Mouse (Mus musculus) kidney, embryonic 16.5 days (tissue): ENCODE results near the gene Ift27. TPM values are rescaled to one million over a fixed set of nuclear protein-coding genes. Genes with fewer than 3 reads are reported as not detected.

Experiments
- ATAC-seq: fragments of 200-750 bp; cut with Nextera tagmentation; 2 replicates; pipeline ENCODE4 v1.8.0; 2017; ENCODE audit warnings: moderate TSS enrichment; ENCODE audit not compliant: low FRiP score, low TSS enrichment
- H3K27ac ChIP-seq: fragments of 300-500 bp; sonication (generic); 2 replicates; pipeline ENCODE4 v1.5.1; 2014; ENCODE audit warnings: low read length
- H3K27me3 ChIP-seq: fragments of 300-500 bp; sonication (generic); 2 replicates; pipeline ENCODE4 v1.6.1; 2014; ENCODE audit warnings: low read length, control low read depth, mixed read lengths; ENCODE audit not compliant: insufficient read depth
- H3K36me3 ChIP-seq: fragments of 300-500 bp; sonication (generic); 2 replicates; pipeline ENCODE4 v1.6.1; 2014; ENCODE audit warnings: low read length, control low read depth, mixed read lengths; ENCODE audit not compliant: insufficient read depth
- H3K4me1 ChIP-seq: fragments of 300-500 bp; sonication (generic); 2 replicates; pipeline ENCODE4 v1.6.1; 2014; ENCODE audit warnings: low read length, control low read depth, mixed read lengths; ENCODE audit not compliant: insufficient read depth
- H3K4me2 ChIP-seq: fragments of 300-500 bp; sonication (generic); replicated peaks from 2 replicates; pipeline ENCODE4 v1.6.1; 2014; ENCODE audit warnings: low read depth, low read length
- H3K4me3 ChIP-seq: fragments of 300-500 bp; sonication (generic); 2 replicates; pipeline ENCODE4 v1.5.1; 2014; ENCODE audit warnings: mild to moderate bottlenecking, low read length
- H3K9ac ChIP-seq: fragments of 300-500 bp; sonication (generic); replicated peaks from 2 replicates; pipeline ENCODE4 v1.6.1; 2014; ENCODE audit warnings: low read length
- H3K9me3 ChIP-seq: fragments of 300-500 bp; sonication (generic); 2 replicates; pipeline ENCODE4 v1.6.1; 2016; ENCODE audit warnings: low read length, control low read depth
- WGBS: fragments of 180-500 bp; shearing (Covaris S2); extraction: QIAGEN DNeasy Blood & Tissue Kit; methylation state at CpG from one replicate; pipeline ENCODE4 v1.1.7; 2014; 5-methylcytosine and 5-hydroxymethylcytosine counted together
- polyA plus RNA-seq: library from polyadenylated mRNA; unstranded; fragments of >200 nt; fragmentation: Nextera tagmentation; extraction: Ambion mirVana; gene quantifications from 2 replicates; pipeline ENCODE4 v1.2.1, GENCODE M21; 2015

The Ift27 gene
- polyA plus RNA-seq, 1 experiment from 2014 or later = 83.7 TPM

DNA sequence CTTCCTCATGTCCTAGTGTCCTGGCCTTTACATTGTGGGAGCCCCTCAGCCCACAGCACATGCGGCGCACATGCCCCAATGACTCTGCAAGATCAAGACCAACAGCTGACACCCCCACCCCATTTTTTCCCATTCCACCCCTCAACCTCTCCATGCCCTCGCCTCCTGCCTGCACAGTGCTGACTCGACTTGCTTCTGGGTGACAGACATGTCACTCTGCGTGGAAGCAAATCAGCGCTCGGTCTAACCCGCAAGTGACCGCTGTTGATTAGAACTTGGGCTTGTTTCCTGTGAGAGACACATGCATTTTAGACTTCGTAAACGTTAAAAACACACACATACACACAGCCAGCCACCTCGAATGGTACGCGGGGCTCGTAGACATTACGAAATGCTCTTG, 56.2 kb downstream of the Ift27 start:
- H3K9me3 ChIP-seq = no peaks in the 10 kb centered on the region
- WGBS = 89% methylated on average over 16 of the region's 16 CpGs

DNA sequence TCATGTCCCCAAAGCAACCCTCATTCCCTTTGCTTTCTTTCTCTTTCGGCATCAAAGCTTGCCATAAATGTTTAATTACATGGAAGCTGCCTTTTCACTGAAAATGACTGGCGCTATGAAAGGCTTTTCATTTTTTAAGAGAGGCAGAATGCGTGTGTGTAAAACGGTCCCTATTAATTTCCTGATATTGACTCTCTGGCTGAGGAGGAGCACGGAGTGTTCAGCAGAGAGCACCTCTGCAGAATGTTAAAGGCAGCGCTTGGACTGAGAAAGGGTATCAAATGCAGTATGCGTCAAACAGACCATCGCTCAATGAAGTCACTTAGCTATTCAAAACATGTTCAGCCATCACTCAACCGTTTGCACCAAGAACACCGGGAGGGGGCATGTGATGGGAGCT, 57.0 kb downstream of the Ift27 start:
- Histone ChIP-seq H3K4me2 (no peak overlapping the region), H3K4me1 (peaks cover 3% of the 10 kb centered on the region; the same call in 1 of the 2 replicates), H3K4me3 (no peak overlapping the region), H3K27me3 (peaks cover 14% of the 10 kb centered on the region), H3K9ac (no peak overlapping the region), H3K9me3 (no peaks in the 10 kb centered on the region), H3K27ac (no peak overlapping the region), H3K36me3 (no peaks in the 10 kb centered on the region)
- no peak for ATAC-seq
- 83% methylated on average over 10 of the region's 10 CpGs for WGBS

More for the DNA sequence above, 56.2 kb downstream of the Ift27 start:
- no peaks in the 10 kb centered on the region for H3K36me3 ChIP-seq
- H3K4me1 ChIP-seq = peaks cover 3% of the 10 kb centered on the region; the same call in 1 of the 2 replicates
- H3K27me3 ChIP-seq = peaks cover 14% of the 10 kb centered on the region
- H3K27ac ChIP-seq = no peak overlapping the region
- no peak for ATAC-seq
- no peak overlapping the region for H3K4me3 ChIP-seq
- H3K4me2 ChIP-seq = no peak overlapping the region
- no peak overlapping the region for H3K9ac ChIP-seq

DNA sequence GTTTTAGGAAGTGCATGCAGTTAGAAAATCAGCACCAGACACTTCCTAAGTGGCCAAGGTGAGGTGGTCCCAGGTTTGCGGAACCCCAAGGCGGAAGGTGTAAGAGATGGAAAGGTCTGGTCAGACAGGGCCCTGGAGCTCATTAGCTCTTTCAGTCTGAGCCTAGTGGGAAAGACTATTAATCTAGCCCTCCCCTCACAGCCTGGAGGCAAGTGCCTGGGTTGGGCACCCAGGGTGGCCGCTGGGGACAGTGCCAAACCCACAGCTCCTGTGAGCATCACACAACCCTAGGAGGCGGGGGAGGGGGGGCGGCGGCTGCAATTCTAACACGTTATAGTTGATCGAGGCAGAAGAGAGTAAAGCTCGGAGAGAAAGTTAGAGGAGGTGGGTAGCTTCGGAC, 57.7 kb downstream of the Ift27 start:
- Histone ChIP-seq H3K9me3 (no peaks in the 10 kb centered on the region), H3K4me1 (peaks cover 3% of the 10 kb centered on the region; the same call in 1 of the 2 replicates), H3K4me2 (no peak overlapping the region), H3K27me3 (peaks cover 14% of the 10 kb centered on the region), H3K36me3 (no peaks in the 10 kb centered on the region), H3K9ac (no peak overlapping the region), H3K4me3 (no peak overlapping the region), H3K27ac (no peak overlapping the region)
- no peak for ATAC-seq
- 70% methylated on average over 10 of the region's 10 CpGs for WGBS

Other genes starting within 250 kb of the Ift27 start
- gene Txn2, start 245.1 kb downstream of the Ift27 start, polyA plus RNA-seq = 275 and 307 TPM in 2 replicates
- 4.9 and 5.2 TPM in 2 replicates for gene Foxred2, start 217.4 kb downstream of the Ift27 start, polyA plus RNA-seq
- 212 and 222 TPM in 2 replicates for gene Eif3d, start 203.3 kb downstream of the Ift27 start, polyA plus RNA-seq
- gene Cacng2, start 54.1 kb downstream of the Ift27 start, polyA plus RNA-seq = not detected in 2 replicates
- gene Pvalb, start 32.3 kb upstream of the Ift27 start, polyA plus RNA-seq = 0.44 TPM in 1 of 2 replicates, not detected in the other
- 1.8 and 3.1 TPM in 2 replicates for gene Ncf4, start 70.7 kb upstream of the Ift27 start, polyA plus RNA-seq
- 0.12 and 0.19 TPM in 2 replicates for gene Csf2rb2, start 131.6 kb upstream of the Ift27 start, polyA plus RNA-seq
- 1.3 TPM in 2 replicates for gene Csf2rb, start 151.6 kb upstream of the Ift27 start, polyA plus RNA-seq
- not detected in 2 replicates for gene Tex33, start 221.8 kb upstream of the Ift27 start, polyA plus RNA-seq
- gene Tst, start 231.8 kb upstream of the Ift27 start, polyA plus RNA-seq = 64.4 and 76.4 TPM in 2 replicates
- 3.2 and 5.3 TPM in 2 replicates for gene Mpst, start 232.3 kb upstream of the Ift27 start, polyA plus RNA-seq